Mouse (Mus musculus) right cerebral cortex, adult 2 months (tissue): Measurements from ENCODE around the gene Glb1.

ENCODE experiments used
- DNase-seq, 2 experiments: peaks; one replicate each; pipeline ENCODE4 v3.0.0; 2021 to 2022; ENCODE audit warnings: low spot score in 2 of 2

The Glb1 gene

GRCm38 (mm10) chr9:114442893-114443292, 42.0 kb downstream of the Glb1 start:
- DNase-seq, result no peak

GRCm38 (mm10) chr9:114443351-114443750, 42.5 kb downstream of the Glb1 start:
- DNase-seq, result no peak

- DNase-seq, result no peak
These were observed 46.0 kb downstream of the Glb1 start for GRCm38 (mm10) chr9:114446887-114447286.

GRCm38 (mm10) chr9:114448700-114449099, 47.8 kb downstream of the Glb1 start:
- no peak for DNase-seq

- no peak for DNase-seq
These were observed 48.4 kb downstream of the Glb1 start for GRCm38 (mm10) chr9:114449120-114449754.

GRCm38 (mm10) chr9:114451615-114452014, 50.7 kb downstream of the Glb1 start:
- DNase-seq, result no peak

GRCm38 (mm10) chr9:114452418-114452817, 51.5 kb downstream of the Glb1 start:
- DNase-seq, result no peak

- DNase-seq, result no peak
These were observed 54.5 kb downstream of the Glb1 start for GRCm38 (mm10) chr9:114455420-114455819.

GRCm38 (mm10) chr9:114458436-114458835, 57.6 kb downstream of the Glb1 start:
- no peak for DNase-seq

GRCm38 (mm10) chr9:114462569-114462968, 61.7 kb downstream of the Glb1 start:
- DNase-seq, result no peak

- DNase-seq, result no peak
These were observed 64.6 kb downstream of the Glb1 start for GRCm38 (mm10) chr9:114465442-114465841.

- no peak for DNase-seq
These were observed 66.0 kb downstream of the Glb1 start for GRCm38 (mm10) chr9:114466871-114467270.

GRCm38 (mm10) chr9:114468217-114468616, 67.3 kb downstream of the Glb1 start:
- no peak for DNase-seq

GRCm38 (mm10) chr9:114468701-114469100, 67.8 kb downstream of the Glb1 start:
- no peak for DNase-seq

- DNase-seq, result no peak
These were observed 71.0 kb downstream of the Glb1 start for GRCm38 (mm10) chr9:114471892-114472291.

GRCm38 (mm10) chr9:114477019-114477418, 76.1 kb downstream of the Glb1 start:
- no peak for DNase-seq

GRCm38 (mm10) chr9:114480940-114481339, 80.1 kb downstream of the Glb1 start:
- no peak for DNase-seq

- DNase-seq, result no peak
These were observed 83.9 kb downstream of the Glb1 start for GRCm38 (mm10) chr9:114484771-114485170.

- no peak for DNase-seq
These were observed 85.9 kb downstream of the Glb1 start for GRCm38 (mm10) chr9:114486808-114487207.

GRCm38 (mm10) chr9:114487481-114488258, 86.8 kb downstream of the Glb1 start:
- no peak for DNase-seq

GRCm38 (mm10) chr9:114496469-114496868, 95.6 kb downstream of the Glb1 start:
- no peak for DNase-seq

- peak; percentile 85 to 89 for DNase-seq
These were observed 97.3 kb downstream of the Glb1 start for GRCm38 (mm10) chr9:114498218-114498617.

- DNase-seq, result peak; percentile 59 to 65
These were observed 99.1 kb downstream of the Glb1 start for GRCm38 (mm10) chr9:114499783-114500515.
